Mouse (Mus musculus) CH12.LX (cell line): ENCODE measurements around the gene Fam69a.

Experiments used
- BHLHE40 ChIP-seq: IDR thresholded peaks from 2 replicates; pipeline ENCODE4 v1.6.1; 2011; ENCODE audit warnings: mild to moderate bottlenecking, low read depth, low read length, improper control_type of control experiment
- CHD1 ChIP-seq: IDR thresholded peaks from 2 replicates; pipeline ENCODE4 v1.6.1; 2012; ENCODE audit warnings: low read depth, low read length, improper control_type of control experiment, inconsistent platforms
- CHD2 ChIP-seq: IDR thresholded peaks from 2 replicates; pipeline ENCODE4 v1.6.1; 2011; ENCODE audit warnings: low read length, improper control_type of control experiment
- CTCF ChIP-seq, 2 experiments: IDR thresholded peaks in 1 of 2; conservative IDR thresholded peaks in 1 of 2; 2 replicates each; pipeline ENCODE4 v1.5.1; 2011 to 2012; ENCODE audit warnings: low read depth in 2 of 2, low read length in 2 of 2, improper control_type of control experiment in 1 of 2, inconsistent platforms in 1 of 2, mild to moderate bottlenecking in 1 of 2, moderate library complexity in 1 of 2
- ELF1 ChIP-seq: IDR thresholded peaks from 2 replicates; pipeline ENCODE4 v1.6.1; 2014; ENCODE audit warnings: low read depth, mild to moderate bottlenecking, inconsistent platforms, low read length, improper control_type of control experiment
- EP300 ChIP-seq: IDR thresholded peaks from 2 replicates; pipeline ENCODE4 v1.6.1; 2011; ENCODE audit warnings: low read length, improper control_type of control experiment
- ETS1 ChIP-seq: conservative IDR thresholded peaks from 2 replicates; pipeline ENCODE4 v1.6.1; 2012; ENCODE audit warnings: low read depth, mild to moderate bottlenecking, inconsistent platforms, low read length, improper control_type of control experiment, moderate library complexity
- GABPA ChIP-seq: IDR thresholded peaks from 2 replicates; pipeline ENCODE4 v1.6.1; 2012; ENCODE audit warnings: low read depth, low read length, improper control_type of control experiment, inconsistent platforms; ENCODE audit not compliant: insufficient replicate concordance
- MEF2A ChIP-seq: IDR thresholded peaks from 2 replicates; pipeline ENCODE4 v1.6.1; 2014; ENCODE audit warnings: low read depth, mild to moderate bottlenecking, inconsistent platforms, low read length, improper control_type of control experiment, borderline replicate concordance
- POLR2A ChIP-seq: IDR thresholded peaks from 2 replicates; pipeline ENCODE4 v1.6.1; 2011; ENCODE audit warnings: low read depth, mild to moderate bottlenecking, improper control_type of control experiment, low read length
- ZC3H11A ChIP-seq: IDR thresholded peaks from 2 replicates; pipeline ENCODE4 v1.6.1; 2012; ENCODE audit warnings: low read depth, mild to moderate bottlenecking, inconsistent platforms, low read length, improper control_type of control experiment

DNA sequence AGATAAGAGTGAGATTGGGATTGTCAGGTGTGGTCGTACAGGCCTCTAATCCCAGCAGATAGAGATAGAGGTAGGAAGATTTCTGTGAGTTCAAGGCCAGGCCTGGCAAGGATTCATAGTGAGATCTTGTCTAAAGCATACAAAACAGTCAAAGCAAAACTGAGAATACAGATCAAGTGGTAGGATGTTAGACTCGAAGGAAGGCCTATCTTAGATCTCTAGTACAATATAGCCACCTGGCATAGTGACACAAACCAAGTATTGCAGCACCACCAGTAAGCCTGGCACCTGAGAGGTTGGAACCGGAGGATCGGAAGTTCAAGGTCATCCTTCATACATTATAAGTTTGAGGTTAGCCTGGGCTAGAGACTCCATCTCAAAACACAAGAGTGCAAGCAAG is 15.8 kb downstream of the Fam69a start:
- TF ChIP-seq CTCF (conservative IDR thresholded peaks at IDR 0.05 in 1 of 2, IDR thresholded peaks at IDR 0.05 in 1 of 2; ENCODE audit: low read depth in 2 of 2, low read length in 2 of 2) (no peak), POLR2A (no peak), MEF2A (peak; percentile 26; the same call in 1 of the 2 replicates), ZC3H11A (no peak), ETS1 (no peak), EP300 (peak; percentile 87), GABPA (no peak), CHD2 (0 out of 2 replicates have a peak, but pooled peaks have one; percentile 33), BHLHE40 (peak; percentile 25; the same call in 1 of the 2 replicates), CHD1 (no peak), ELF1 (no peak)
